Mouse (Mus musculus): ENCODE results near the gene Fth1. TPM values are rescaled to one million over a fixed set of nuclear protein-coding genes. Genes with fewer than 3 reads are reported as not detected.

Fth1 gene
- polyA plus RNA-seq, 1 experiment: 6,516 TPM

DNA sequence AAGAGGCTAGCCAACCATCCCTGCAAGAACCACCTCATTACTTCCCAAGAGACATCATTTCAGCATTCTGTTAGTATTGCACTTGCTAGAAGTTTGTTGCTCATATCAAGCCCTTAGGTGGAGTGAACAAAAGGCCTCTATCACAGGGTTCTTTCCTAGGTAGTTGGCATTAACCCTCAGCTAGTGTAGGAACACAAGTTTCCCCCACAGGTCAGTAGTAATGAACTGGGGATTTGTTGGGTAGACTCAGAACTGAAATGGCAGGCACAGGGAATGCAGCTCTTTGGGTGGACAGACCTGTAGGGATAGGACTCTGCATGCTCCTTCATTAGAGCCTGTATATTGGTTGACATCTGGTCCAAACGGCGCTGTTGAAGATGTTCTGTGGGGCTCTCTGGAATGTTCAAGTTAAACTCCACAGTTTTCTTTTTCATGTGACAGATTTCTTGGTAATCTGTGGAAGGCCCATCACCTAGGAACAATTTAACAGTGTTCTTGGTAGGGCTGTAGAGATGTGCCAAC lies 5.6 kb downstream of the Fth1 start:
- H3K4me3 ChIP-seq (replicated peaks): peak overlapping the region; percentile 82
- TF ChIP-seq TAL1 (IDR thresholded peaks at IDR 0.05; ENCODE audit: low read length): no peak
- TF ChIP-seq GATA1 (IDR thresholded peaks at IDR 0.05; ENCODE audit: low read length): no peak

DNA sequence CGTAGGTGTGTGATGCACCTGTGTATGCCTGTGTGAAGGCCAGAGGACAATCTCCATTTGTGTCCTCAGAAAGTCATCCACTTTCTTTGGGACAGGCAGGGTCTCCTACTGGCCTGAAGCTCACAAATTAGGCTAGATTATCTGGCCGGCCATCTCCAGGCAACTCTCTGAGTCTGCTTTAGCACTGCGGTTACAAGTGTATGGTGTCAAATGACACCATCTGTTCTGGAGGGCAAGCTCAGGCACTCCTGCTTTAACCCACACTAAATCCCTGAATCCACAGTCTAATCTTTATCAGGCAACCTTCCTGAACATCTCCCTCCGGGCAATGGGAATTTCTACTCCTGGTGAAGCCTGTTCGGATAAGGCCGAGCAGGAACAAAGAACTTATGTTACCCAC lies 6.8 kb downstream of the Fth1 start:
- Histone ChIP-seq H3K4me3 (replicated peaks) (no peak overlapping the region), H3K9me3 (ENCODE audit: control insufficient read depth, low read length) (no peaks in the 10 kb centered on the region), H3K36me3 (ENCODE audit: control insufficient read depth) (peaks cover 53% of the 10 kb centered on the region), H3K27me3 (ENCODE audit: control insufficient read depth) (no peaks in the 10 kb centered on the region; the same call in 1 of the 2 replicates), H3K4me1 (ENCODE audit: control insufficient read depth) (peaks cover 79% of the 10 kb centered on the region)
- no peak for TF ChIP-seq TAL1 (IDR thresholded peaks at IDR 0.05; ENCODE audit: low read length)
- no peak for TF ChIP-seq GATA1 (IDR thresholded peaks at IDR 0.05; ENCODE audit: low read length)

More for the DNA sequence above, 5.6 kb downstream of the Fth1 start:
- H3K4me1 ChIP-seq (ENCODE audit: control insufficient read depth): peaks cover 79% of the 10 kb centered on the region
- H3K36me3 ChIP-seq (ENCODE audit: control insufficient read depth): peaks cover 53% of the 10 kb centered on the region
- H3K9me3 ChIP-seq (ENCODE audit: control insufficient read depth, low read length): no peaks in the 10 kb centered on the region
- H3K27me3 ChIP-seq (ENCODE audit: control insufficient read depth): no peaks in the 10 kb centered on the region; the same call in 1 of the 2 replicates

DNA sequence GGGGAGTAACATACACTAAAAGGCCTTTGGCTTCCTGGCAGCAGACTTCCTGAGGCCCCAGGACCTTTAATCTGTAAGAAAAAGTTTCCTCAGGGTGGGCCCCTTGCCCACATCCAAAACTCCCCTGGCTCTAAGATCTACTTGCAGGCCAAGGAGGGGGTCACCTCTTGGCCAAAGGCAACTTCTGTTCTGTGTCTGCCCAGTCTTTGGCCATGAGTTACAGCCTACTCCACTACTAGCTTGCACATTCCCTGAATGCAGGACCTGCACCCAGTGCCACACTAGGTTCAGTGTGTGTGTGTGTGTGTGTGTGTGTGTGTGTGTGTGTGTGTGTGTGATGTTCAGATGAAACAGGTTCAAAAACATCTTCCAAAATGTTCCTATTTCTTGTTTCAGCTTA lies 7.2 kb downstream of the Fth1 start:
- Histone ChIP-seq H3K4me3 (replicated peaks) (no peak overlapping the region), H3K4me1 (ENCODE audit: control insufficient read depth) (peaks cover 82% of the 10 kb centered on the region), H3K27me3 (ENCODE audit: control insufficient read depth) (no peaks in the 10 kb centered on the region; the same call in 1 of the 2 replicates), H3K9me3 (ENCODE audit: control insufficient read depth, low read length) (no peaks in the 10 kb centered on the region), H3K36me3 (ENCODE audit: control insufficient read depth) (peaks cover 53% of the 10 kb centered on the region)
- TF ChIP-seq TAL1 (IDR thresholded peaks at IDR 0.05; ENCODE audit: low read length) (no peak), GATA1 (IDR thresholded peaks at IDR 0.05; ENCODE audit: low read length) (no peak)

DNA sequence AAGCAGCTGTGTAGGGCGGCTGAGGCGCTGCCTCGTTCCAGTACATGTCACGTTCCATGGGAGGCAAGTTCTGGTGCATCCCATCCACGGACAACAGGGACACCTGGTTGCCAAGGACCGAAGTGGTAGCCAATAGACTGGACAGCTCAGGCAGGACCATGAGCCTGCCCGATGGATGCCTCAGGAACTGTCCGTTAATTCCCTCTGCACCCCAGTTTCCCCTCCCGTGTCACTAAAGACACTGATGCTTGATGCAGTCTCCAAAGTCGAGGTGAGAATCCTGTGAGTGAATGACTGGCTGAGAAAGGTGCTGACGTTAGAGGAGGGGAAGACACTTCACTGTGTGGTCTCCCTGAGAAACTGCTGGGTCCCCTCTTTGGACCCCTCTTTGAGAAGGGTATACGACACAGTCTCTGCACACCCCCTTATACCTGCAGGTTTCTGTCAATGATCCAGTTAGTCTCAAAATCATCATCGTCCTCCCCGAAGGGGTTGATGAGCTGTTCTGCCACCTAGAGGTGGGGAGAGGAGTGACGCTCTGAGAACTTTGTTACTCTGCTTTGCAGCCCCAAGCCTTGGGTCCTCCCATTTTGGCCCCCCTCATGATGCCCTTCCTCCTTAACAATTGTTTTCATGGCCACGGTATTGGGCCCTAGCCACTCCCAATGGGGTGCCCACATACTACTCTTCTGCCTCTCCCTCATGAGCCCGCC lies 8.9 kb downstream of the Fth1 start:
- H3K4me1 ChIP-seq (ENCODE audit: control insufficient read depth): peaks cover 86% of the 10 kb centered on the region
- peak overlapping the region; percentile 25 for H3K4me3 ChIP-seq (replicated peaks)
- H3K36me3 ChIP-seq (ENCODE audit: control insufficient read depth): peaks cover 39% of the 10 kb centered on the region
- H3K27me3 ChIP-seq (ENCODE audit: control insufficient read depth): no peaks in the 10 kb centered on the region; the same call in 1 of the 2 replicates
- no peaks in the 10 kb centered on the region for H3K9me3 ChIP-seq (ENCODE audit: control insufficient read depth, low read length)
- TF ChIP-seq GATA1 (IDR thresholded peaks at IDR 0.05; ENCODE audit: low read length): no peak
- TF ChIP-seq TAL1 (IDR thresholded peaks at IDR 0.05; ENCODE audit: low read length): no peak

DNA sequence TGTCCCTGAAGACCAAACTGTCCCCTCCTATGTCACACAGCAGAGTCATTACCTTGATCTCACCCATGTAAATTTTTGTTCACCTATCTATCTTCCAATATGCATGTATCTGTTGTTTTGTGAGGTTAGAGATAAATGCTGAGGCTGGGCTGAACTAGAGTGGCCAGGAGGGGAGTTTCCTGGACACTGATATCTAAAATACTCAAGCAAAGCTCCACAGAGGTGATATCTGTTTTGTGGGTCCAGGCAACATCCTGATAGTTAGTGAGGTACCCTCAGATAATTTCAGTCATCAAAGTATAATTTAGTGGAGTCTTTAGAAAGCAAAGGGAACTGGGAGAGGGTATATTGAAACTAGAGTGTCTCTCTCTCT lies 9.5 kb downstream of the Fth1 start:
- H3K36me3 ChIP-seq (ENCODE audit: control insufficient read depth): peaks cover 33% of the 10 kb centered on the region
- H3K27me3 ChIP-seq (ENCODE audit: control insufficient read depth): no peaks in the 10 kb centered on the region
- TF ChIP-seq GATA1 (IDR thresholded peaks at IDR 0.05; ENCODE audit: low read length): no peak
- TF ChIP-seq TAL1 (IDR thresholded peaks at IDR 0.05; ENCODE audit: low read length): no peak
- peak overlapping the region; percentile 25 for H3K4me3 ChIP-seq (replicated peaks)
- H3K9me3 ChIP-seq (ENCODE audit: control insufficient read depth, low read length): no peaks in the 10 kb centered on the region
- peaks cover 80% of the 10 kb centered on the region for H3K4me1 ChIP-seq (ENCODE audit: control insufficient read depth)

DNA sequence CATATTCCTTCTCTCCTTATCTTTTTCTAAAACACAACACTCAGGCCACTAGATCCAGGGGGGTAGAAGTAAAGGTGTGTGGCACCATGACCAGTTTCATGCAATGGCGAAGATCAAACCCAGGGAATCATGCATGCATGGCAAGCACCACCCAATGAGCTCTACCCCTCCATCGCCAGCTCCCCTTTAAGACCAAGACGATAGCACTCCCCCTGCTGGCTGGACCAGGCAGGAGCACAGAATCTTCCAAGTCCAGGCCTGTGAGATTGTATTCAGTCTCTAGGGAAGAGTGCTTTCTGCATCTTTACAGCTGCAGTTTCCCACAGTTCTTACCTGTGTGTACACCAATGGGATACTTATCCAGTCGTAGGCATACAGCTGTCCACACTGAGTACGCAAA lies 10.9 kb downstream of the Fth1 start:
- no peaks in the 10 kb centered on the region for H3K9me3 ChIP-seq (ENCODE audit: control insufficient read depth, low read length)
- H3K27me3 ChIP-seq (ENCODE audit: control insufficient read depth): no peaks in the 10 kb centered on the region
- peaks cover 69% of the 10 kb centered on the region for H3K4me1 ChIP-seq (ENCODE audit: control insufficient read depth)
- H3K36me3 ChIP-seq (ENCODE audit: control insufficient read depth): peaks cover 19% of the 10 kb centered on the region
- TF ChIP-seq GATA1 (IDR thresholded peaks at IDR 0.05; ENCODE audit: low read length) (no peak), TAL1 (IDR thresholded peaks at IDR 0.05; ENCODE audit: low read length) (no peak)
- H3K4me3 ChIP-seq (replicated peaks): no peak overlapping the region

DNA sequence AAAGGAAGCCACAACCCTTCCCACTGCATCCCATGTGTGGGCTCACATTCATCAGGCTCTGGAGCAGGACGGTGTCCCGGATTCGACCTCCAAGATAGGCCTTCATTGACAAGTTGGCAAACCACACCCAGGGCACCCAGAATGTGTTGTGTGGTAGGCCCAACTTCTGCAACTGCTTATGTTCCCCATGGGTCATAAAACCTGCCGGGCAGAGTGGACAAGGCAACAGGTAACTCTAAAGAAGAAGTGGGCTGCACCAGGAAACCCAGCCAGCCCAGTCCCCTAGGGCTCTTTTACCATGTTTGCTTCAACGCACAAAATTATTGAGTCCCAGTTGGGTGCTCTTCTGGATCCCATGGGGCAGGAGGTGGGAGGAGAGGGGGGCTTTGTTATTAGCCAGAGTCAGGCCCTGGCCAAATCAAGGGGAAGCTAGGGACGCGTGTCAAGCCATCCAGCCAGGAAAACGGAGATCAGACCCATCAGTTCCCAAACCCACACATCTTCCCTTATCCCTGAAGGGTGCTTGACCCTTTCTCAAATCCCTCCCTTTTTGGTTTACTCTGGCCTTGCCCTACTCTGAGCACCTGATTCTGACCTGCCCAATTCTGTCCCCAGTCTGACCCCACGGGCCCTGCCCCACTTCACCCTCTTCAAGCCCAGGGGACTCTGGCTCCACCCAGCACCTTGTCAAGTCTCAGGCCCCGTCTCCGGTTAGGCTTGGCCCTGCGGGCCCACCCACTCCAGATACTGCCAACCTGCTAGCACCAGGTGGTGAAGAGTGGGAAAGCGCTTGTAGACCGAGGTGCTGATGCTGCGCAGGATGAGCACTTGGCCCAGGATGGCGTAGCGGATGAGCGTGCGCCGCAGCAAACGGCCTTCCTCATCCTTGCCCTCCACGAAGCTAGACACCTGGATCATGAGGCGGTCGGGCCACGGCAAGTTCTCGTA lies 11.9 kb downstream of the Fth1 start:
- no peak for TF ChIP-seq TAL1 (IDR thresholded peaks at IDR 0.05; ENCODE audit: low read length)
- no peak for TF ChIP-seq GATA1 (IDR thresholded peaks at IDR 0.05; ENCODE audit: low read length)
- no peaks in the 10 kb centered on the region for H3K9me3 ChIP-seq (ENCODE audit: control insufficient read depth, low read length)
- H3K27me3 ChIP-seq (ENCODE audit: control insufficient read depth): no peaks in the 10 kb centered on the region
- H3K36me3 ChIP-seq (ENCODE audit: control insufficient read depth): peaks cover 9% of the 10 kb centered on the region
- peaks cover 66% of the 10 kb centered on the region for H3K4me1 ChIP-seq (ENCODE audit: control insufficient read depth)
- peak overlapping the region; percentile 40 for H3K4me3 ChIP-seq (replicated peaks)

DNA sequence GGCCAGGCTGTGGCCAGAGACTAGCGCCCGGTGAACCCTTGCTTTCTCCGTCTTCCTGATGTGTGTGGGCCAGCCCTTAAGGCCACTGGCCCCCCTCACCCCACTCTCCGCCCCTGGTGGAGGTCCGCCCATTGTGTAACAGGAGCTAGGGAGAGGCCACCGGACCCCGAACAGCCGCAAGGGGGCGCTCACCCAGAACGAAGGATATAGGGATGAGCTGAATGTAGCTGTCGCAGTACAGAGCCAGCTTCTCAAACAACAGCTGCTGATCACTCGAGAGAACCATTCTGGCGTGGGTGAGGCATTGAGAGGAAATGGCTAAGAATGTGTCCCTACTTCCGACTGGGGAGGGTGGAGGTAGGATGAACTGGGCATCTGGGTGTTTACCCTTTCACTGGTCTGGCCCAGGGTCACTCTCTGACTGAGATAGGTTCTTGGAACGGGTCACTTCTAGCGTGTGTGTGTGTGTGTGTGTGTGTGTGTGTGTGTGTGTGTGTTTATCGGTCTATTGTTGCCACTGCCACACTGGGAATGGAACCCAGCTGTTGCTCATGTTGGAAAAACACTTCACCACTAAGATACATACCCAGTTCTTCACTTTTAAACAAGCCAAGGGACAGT lies 12.7 kb downstream of the Fth1 start:
- Histone ChIP-seq H3K4me3 (replicated peaks) (peak overlapping the region; percentile 40), H3K27me3 (ENCODE audit: control insufficient read depth) (no peaks in the 10 kb centered on the region; the same call in 1 of the 2 replicates), H3K36me3 (ENCODE audit: control insufficient read depth) (peaks cover 1% of the 10 kb centered on the region), H3K9me3 (ENCODE audit: control insufficient read depth, low read length) (no peaks in the 10 kb centered on the region), H3K4me1 (ENCODE audit: control insufficient read depth) (peaks cover 58% of the 10 kb centered on the region)
- TF ChIP-seq TAL1 (IDR thresholded peaks at IDR 0.05; ENCODE audit: low read length) (no peak), GATA1 (IDR thresholded peaks at IDR 0.05; ENCODE audit: low read length) (no peak)
